Mouse (Mus musculus): Measurements from ENCODE around the gene Cnnm2. TPM values are rescaled to one million over a fixed set of nuclear protein-coding genes. Genes with fewer than 3 reads are reported as not detected.

Cnnm2 gene
- 2.0 and 2.1 TPM in 2 replicates for polyA plus RNA-seq (2015; fragmentation: Nextera tagmentation; extraction: Ambion mirVana)

DNA sequence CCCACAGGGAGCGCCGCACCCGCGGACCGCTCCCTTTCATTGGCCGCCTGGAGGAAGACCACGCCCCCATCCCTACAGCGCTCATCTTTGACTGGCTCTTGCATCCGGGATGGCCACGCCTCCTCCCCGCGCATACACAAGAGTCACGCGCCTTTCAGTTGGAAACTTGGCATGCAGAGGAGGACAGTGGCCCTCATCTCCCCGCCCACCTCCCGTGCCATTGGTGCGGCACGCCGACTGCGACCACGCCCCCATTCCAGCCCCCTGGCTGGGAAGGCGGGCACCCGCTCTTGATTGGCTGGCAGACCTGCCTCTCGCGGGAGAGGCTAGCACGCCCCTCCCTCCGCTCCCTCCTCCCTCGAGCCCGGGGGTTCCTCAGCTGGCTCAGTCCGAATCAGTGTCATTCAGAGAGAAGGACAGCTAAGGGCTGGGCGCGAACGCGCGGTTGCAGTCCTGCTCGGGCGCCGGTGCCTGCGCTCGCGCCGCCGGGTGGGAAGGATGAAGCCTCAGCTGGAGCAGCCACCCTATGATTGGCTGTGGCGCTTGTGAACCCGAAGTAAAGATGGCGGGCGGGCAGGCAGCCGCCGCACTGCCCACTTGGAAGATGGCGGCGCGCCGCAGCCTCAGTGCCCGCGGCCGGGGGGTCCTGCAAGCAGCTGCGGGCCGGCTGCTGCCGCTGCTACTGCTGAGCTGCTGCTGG, at the start of gene Cnnm2:
TSS of gene Cnnm2 (plus strand) at position 350 of the 700 bp plus-strand sequence.
- no peaks in the 10 kb centered on the region for H3K9me3 ChIP-seq (ENCODE audit: control insufficient read depth, low read length)
- under 1% methylated on average over 56 of the region's 59 CpGs for WGBS
- H3K27me3 ChIP-seq (ENCODE audit: control insufficient read depth, insufficient read depth, low read length) = no peaks in the 10 kb centered on the region
- no peaks in the 10 kb centered on the region for H3K36me3 ChIP-seq (ENCODE audit: control insufficient read depth, insufficient read depth, low read length)
- peak within 1 kb of the TSS; percentile 72 for H3K9ac ChIP-seq (ENCODE audit: low read length)
- no peaks in the 10 kb centered on the region for H3K4me1 ChIP-seq (replicated peaks; ENCODE audit: control insufficient read depth, insufficient read depth)
- no peak for TF ChIP-seq EP300 (optimal IDR thresholded peaks at IDR 0.05)
- peak; percentile 25; the same call in 1 of the 2 replicates for TF ChIP-seq CTCF (IDR thresholded peaks at IDR 0.05; ENCODE audit: low read depth)
- H3K4me2 ChIP-seq (replicated peaks; ENCODE audit: low read depth) = peak within 1 kb of the TSS; percentile 99
- peak within 1 kb of the TSS; percentile 75 for H3K4me3 ChIP-seq (ENCODE audit: low read depth, low read length)
- ATAC-seq (ENCODE audit: low FRiP score, low TSS enrichment) (peak; percentile 98), DNase-seq (ENCODE audit: low spot score) (peak; percentile 100)
- H3K27ac ChIP-seq (replicated peaks) = peak within 1 kb of the TSS; percentile 75

DNA sequence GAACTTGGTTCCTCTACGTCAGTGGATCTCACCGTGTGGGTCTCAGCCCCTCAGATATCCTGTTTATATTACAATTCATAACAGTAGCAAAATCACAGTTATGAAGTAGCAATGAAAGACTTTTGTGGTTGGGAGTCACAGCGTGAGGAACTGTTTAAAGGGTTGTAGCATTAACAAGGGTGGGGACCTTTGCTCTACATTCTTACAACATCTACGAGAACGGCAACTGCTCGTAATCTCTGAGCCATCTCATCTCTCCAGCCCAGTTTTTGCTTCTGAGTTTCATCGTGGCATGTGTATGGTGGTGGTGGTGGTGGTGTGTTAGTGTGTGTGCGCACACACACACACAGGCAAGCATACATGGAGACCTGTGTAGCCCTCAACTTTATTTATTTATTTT, 47.2 kb upstream of the Cnnm2 start:
- DNase-seq (ENCODE audit: low spot score) = no peak
- ATAC-seq (ENCODE audit: low FRiP score, low TSS enrichment) = no peak
- Histone ChIP-seq H3K4me1 (replicated peaks; ENCODE audit: control insufficient read depth, insufficient read depth) (no peaks in the 10 kb centered on the region), H3K4me3 (ENCODE audit: low read depth, low read length) (no peak overlapping the region), H3K4me2 (replicated peaks; ENCODE audit: low read depth) (no peak overlapping the region), H3K27me3 (ENCODE audit: control insufficient read depth, insufficient read depth, low read length) (no peaks in the 10 kb centered on the region), H3K9me3 (ENCODE audit: control insufficient read depth, low read length) (no peaks in the 10 kb centered on the region), H3K27ac (replicated peaks) (no peak overlapping the region), H3K36me3 (ENCODE audit: control insufficient read depth, insufficient read depth, low read length) (peaks cover 2% of the 10 kb centered on the region; the same call in 1 of the 2 replicates), H3K9ac (ENCODE audit: low read length) (no peak overlapping the region)
- TF ChIP-seq CTCF (IDR thresholded peaks at IDR 0.05; ENCODE audit: low read depth) (no peak), EP300 (optimal IDR thresholded peaks at IDR 0.05) (no peak)
- WGBS = 70% methylated on average over 8 of the region's 8 CpGs

DNA sequence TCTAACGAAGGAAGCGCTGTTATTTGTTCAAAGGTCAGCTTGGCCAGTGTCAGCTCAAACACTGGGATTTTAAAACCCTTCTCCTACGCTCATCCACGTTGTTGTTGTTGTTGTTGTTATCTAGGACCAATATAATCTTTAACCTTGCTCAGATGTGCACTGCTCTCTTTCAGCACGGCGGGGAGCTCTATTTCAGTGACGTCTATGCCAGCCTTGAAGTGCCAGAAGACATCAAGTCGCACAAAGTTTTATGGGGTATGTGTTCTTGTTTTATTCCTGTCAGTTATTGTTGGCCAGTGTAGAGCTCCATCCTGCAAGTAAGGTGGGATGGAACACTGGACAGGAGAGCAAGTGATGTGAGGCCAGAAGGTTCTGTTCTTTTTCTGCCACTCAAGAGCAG, 46.4 kb upstream of the Cnnm2 start:
- Histone ChIP-seq H3K4me1 (replicated peaks; ENCODE audit: control insufficient read depth, insufficient read depth) (no peaks in the 10 kb centered on the region), H3K36me3 (ENCODE audit: control insufficient read depth, insufficient read depth, low read length) (peaks cover 2% of the 10 kb centered on the region; the same call in 1 of the 2 replicates), H3K9ac (ENCODE audit: low read length) (no peak overlapping the region), H3K27me3 (ENCODE audit: control insufficient read depth, insufficient read depth, low read length) (no peaks in the 10 kb centered on the region), H3K9me3 (ENCODE audit: control insufficient read depth, low read length) (no peaks in the 10 kb centered on the region), H3K4me2 (replicated peaks; ENCODE audit: low read depth) (no peak overlapping the region), H3K4me3 (ENCODE audit: low read depth, low read length) (no peak overlapping the region), H3K27ac (replicated peaks) (no peak overlapping the region)
- WGBS = 90% methylated on average over 8 of the region's 8 CpGs
- DNase-seq (ENCODE audit: low spot score) = no peak
- ATAC-seq (ENCODE audit: low FRiP score, low TSS enrichment) = no peak
- TF ChIP-seq CTCF (IDR thresholded peaks at IDR 0.05; ENCODE audit: low read depth) = no peak
- no peak for TF ChIP-seq EP300 (optimal IDR thresholded peaks at IDR 0.05)

DNA sequence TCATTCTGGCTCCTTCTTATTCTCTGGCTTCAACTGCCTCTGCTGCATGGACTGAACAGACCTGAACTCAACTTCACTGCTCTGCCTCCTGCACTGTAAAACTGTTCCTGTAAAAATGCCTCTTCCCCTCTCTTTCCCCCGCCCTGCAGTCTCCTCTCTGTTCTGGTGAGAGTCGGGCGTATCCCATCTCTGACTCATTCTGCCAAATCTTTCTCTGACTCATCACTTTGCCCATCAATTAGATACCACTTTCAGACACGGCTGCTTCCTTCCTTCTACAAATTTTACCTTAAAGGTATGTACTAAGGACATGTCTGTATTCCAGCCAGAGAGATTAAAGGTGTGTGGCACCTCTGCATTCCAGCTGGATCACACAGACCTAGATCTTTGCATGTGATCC, 43.2 kb upstream of the Cnnm2 start:
- peaks cover 2% of the 10 kb centered on the region; the same call in 1 of the 2 replicates for H3K36me3 ChIP-seq (ENCODE audit: control insufficient read depth, insufficient read depth, low read length)
- no peak overlapping the region for H3K4me2 ChIP-seq (replicated peaks; ENCODE audit: low read depth)
- H3K9me3 ChIP-seq (ENCODE audit: control insufficient read depth, low read length) = no peaks in the 10 kb centered on the region
- H3K27ac ChIP-seq (replicated peaks) = no peak overlapping the region
- H3K4me3 ChIP-seq (ENCODE audit: low read depth, low read length) = no peak overlapping the region
- 65% methylated on average over 4 of the region's 4 CpGs for WGBS
- no peak for TF ChIP-seq EP300 (optimal IDR thresholded peaks at IDR 0.05)
- no peak for TF ChIP-seq CTCF (IDR thresholded peaks at IDR 0.05; ENCODE audit: low read depth)
- DNase-seq (ENCODE audit: low spot score) (no peak), ATAC-seq (ENCODE audit: low FRiP score, low TSS enrichment) (no peak)
- no peaks in the 10 kb centered on the region for H3K4me1 ChIP-seq (replicated peaks; ENCODE audit: control insufficient read depth, insufficient read depth)
- no peak overlapping the region for H3K9ac ChIP-seq (ENCODE audit: low read length)
- no peaks in the 10 kb centered on the region for H3K27me3 ChIP-seq (ENCODE audit: control insufficient read depth, insufficient read depth, low read length)

DNA sequence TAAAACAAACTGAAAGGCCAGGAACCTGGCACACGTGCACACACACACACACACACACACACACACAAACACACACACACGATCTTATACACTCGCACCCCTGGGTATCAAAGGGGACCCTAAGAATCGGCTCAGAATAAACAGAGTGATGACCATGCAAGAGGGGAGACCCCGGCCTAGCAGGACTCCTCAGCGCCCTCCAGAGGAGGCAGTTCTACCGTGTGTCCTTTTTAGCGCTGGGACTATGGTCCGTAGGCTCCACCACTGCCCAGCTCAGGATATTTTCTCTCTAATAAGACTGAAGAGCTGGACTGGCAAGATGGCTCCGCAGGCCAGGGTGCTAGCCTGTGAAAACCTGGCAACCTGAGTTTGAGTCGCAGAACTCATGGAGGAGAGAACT, 37.0 kb upstream of the Cnnm2 start:
- TF ChIP-seq CTCF (IDR thresholded peaks at IDR 0.05; ENCODE audit: low read depth) (peak; percentile 20; the same call in 1 of the 2 replicates), EP300 (optimal IDR thresholded peaks at IDR 0.05) (no peak)
- no peaks in the 10 kb centered on the region for H3K4me1 ChIP-seq (replicated peaks; ENCODE audit: control insufficient read depth, insufficient read depth)
- no peak overlapping the region for H3K27ac ChIP-seq (replicated peaks)
- ATAC-seq (ENCODE audit: low FRiP score, low TSS enrichment) (no peak), DNase-seq (ENCODE audit: low spot score) (no peak)
- H3K27me3 ChIP-seq (ENCODE audit: control insufficient read depth, insufficient read depth, low read length) = no peaks in the 10 kb centered on the region
- H3K4me2 ChIP-seq (replicated peaks; ENCODE audit: low read depth) = no peak overlapping the region
- H3K36me3 ChIP-seq (ENCODE audit: control insufficient read depth, insufficient read depth, low read length) = no peaks in the 10 kb centered on the region
- H3K4me3 ChIP-seq (ENCODE audit: low read depth, low read length) = no peak overlapping the region
- H3K9me3 ChIP-seq (ENCODE audit: control insufficient read depth, low read length) = no peaks in the 10 kb centered on the region
- whole genome bisulfite sequencing = 66% methylated on average over 11 of the region's 11 CpGs
- no peak overlapping the region for H3K9ac ChIP-seq (ENCODE audit: low read length)

DNA sequence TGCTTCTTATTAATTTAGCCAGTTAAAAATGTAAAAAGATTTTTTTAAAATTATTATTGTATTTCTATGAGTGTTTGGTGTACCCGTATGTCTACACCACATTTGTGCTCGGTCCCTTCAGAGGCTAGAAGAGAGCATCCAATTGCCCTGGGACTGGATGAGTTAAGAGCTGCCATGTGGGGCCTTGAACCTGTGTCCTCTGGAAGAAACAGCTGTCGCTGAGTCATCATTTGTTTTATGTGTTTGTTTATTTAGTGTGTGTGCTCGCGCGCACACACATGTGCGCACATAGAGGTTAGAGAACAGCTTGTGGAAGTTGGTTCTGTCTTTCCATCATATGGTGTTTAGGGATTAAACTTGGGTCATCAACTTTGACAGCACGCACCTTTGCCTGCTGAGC, 35.3 kb upstream of the Cnnm2 start:
- DNase-seq (ENCODE audit: low spot score) = no peak
- Histone ChIP-seq H3K4me3 (ENCODE audit: low read depth, low read length) (no peak overlapping the region), H3K27ac (replicated peaks) (no peak overlapping the region), H3K27me3 (ENCODE audit: control insufficient read depth, insufficient read depth, low read length) (no peaks in the 10 kb centered on the region), H3K4me1 (replicated peaks; ENCODE audit: control insufficient read depth, insufficient read depth) (no peaks in the 10 kb centered on the region), H3K36me3 (ENCODE audit: control insufficient read depth, insufficient read depth, low read length) (0 out of 2 replicates have a peak, but pooled peaks cover 2% of the 10 kb centered on the region), H3K4me2 (replicated peaks; ENCODE audit: low read depth) (no peak overlapping the region), H3K9me3 (ENCODE audit: control insufficient read depth, low read length) (no peaks in the 10 kb centered on the region), H3K9ac (ENCODE audit: low read length) (no peak overlapping the region)
- 96% methylated on average over 8 of the region's 8 CpGs for WGBS
- no peak for ATAC-seq (ENCODE audit: low FRiP score, low TSS enrichment)
- TF ChIP-seq EP300 (optimal IDR thresholded peaks at IDR 0.05) (no peak), CTCF (IDR thresholded peaks at IDR 0.05; ENCODE audit: low read depth) (no peak)

Measured in stomach, postnatal 0 days (tissue).